Mouse (Mus musculus) ES-Bruce4 (cell line): ENCODE data around the gene Ccdc144b.

Experiments
- CTCF ChIP-seq: IDR thresholded peaks from one replicate; pipeline ENCODE4 v1.8.1; 2011; ENCODE audit warnings: low read depth, low read length
- EP300 ChIP-seq: IDR thresholded peaks from 2 replicates; pipeline ENCODE4 v1.6.1; 2011; ENCODE audit warnings: low read depth, low read length; ENCODE audit not compliant: insufficient read depth
- POLR2A ChIP-seq: IDR thresholded peaks from one replicate; pipeline ENCODE4 v1.8.1; 2011; ENCODE audit warnings: low read length; ENCODE audit not compliant: insufficient read depth

- no peak for TF ChIP-seq POLR2A
- no peak for TF ChIP-seq CTCF
- no peak for TF ChIP-seq EP300
Observed at GRCm38 (mm10) chr3:36011239-36011638, 42.1 kb downstream of the Ccdc144b start.
